Mouse (Mus musculus) ovary, postnatal 36 days (tissue): Measurements from ENCODE around the gene Agt.

Experiments
- DNase-seq: peaks from one replicate; pipeline ENCODE4 v3.0.0; 2022; ENCODE audit warnings: low spot score, mixed read lengths

The Agt gene

DNA sequence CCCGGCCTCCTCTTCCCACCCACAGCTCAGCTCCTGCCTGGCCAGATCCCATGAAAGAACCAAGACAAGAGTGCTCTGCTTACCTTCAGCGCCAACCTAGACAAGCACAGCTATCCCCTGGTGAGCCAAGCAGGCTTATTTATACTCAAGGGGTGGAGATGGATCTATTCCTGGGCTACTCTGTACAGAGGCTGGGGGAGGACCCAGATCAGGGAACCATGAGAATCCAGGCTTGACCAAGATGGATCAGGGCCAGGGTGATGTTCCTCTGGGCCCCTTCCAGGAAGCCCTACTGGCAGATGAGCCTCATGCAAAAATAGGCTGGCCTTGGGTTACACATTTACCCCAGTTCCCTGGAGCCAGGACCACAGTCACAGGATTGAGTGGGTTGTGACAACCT lies at the start of gene Agt:
Agt (minus strand) TSS at position 114 of the 400 bp plus-strand sequence.
- DNase-seq, result peak; percentile 73

DNA sequence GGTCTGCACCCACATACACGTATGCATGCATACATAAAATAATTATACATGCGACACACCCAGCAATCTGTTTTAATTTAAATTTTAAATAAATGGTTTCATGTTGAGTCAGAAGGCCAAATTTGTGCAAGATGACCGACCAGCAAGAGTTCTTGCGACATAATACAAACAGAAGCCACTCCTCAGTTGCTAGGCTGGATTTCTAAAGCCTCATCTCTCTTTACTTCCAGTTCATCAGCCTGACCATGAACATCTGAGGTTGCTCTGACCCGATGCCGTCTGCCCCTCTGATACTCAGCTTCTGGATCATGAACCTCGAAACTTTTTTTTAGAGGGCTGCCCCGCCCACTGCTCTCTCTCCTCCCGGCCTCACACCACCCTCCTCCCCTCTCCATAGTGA lies 48.7 kb upstream of the Agt start:
- peak; percentile 28 for DNase-seq

- DNase-seq, result peak; percentile 70
Observed at GRCm38 (mm10) chr8:124617266-124617869, 47.9 kb upstream of the Agt start.

DNA sequence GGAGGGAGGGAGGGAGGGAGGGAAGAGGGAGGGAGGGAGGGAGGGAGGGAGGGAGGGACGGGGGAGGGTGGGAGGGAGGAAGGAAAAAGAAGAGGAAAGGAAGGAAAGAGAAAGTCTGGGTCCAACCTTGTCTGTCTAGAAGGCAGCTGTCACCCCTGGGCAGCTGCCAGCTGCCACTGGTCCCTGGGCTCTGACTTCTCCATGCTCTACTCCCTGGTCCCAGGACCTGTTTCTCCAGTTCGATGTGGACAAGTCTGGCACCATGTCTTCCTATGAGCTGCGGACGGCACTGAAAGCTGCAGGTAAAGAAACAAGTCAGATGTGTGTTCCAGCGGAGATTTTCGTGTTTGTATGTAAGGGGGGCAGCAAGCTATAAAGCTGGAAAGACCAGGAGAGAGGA lies 44.8 kb upstream of the Agt start:
- no peak for DNase-seq

DNA sequence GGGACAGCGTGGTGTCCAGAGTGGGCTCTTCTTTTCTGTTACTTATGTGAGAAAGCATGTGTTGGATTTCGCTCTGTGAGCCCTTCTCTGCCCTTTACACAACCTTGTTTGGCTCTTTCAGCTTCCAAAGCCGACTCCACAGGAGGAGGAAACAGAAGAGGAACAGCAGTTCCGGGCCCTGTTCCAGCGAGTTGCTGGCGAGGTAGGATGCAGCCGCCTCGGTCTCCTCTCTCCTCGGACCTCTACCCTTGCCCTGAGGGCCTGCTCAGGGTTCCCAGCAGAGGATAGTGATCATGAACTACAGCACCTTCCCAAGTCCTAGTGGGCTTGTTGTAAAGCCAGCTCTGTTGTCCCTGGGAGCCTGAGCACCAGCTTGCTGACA lies 39.5 kb upstream of the Agt start:
- DNase-seq, result no peak

- DNase-seq, result no peak
Observed at GRCm38 (mm10) chr8:124608239-124608971, 38.9 kb upstream of the Agt start.

GRCm38 (mm10) chr8:124604066-124604465 lies 34.6 kb upstream of the Agt start:
- no peak for DNase-seq

DNA sequence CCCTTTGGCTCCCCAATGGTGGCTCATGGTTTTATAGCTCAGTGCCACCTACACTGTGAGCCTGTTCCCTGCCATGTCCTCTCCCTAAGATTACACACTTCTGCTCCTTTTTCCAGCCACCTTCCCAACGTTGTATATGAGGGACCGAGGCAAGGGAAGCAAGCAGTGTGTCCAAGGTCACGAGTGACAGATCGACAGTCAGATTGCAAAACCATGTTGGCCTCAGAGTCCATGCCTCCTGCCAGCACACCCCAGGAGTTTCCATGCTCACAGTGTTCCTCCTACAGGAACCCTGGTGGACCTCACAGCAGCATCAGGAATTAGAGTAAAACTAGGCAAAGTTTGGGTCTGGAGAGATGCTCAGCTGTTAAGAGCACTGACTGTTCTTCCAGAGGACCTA lies 19.9 kb upstream of the Agt start:
- DNase-seq, result no peak

- DNase-seq, result no peak
Observed at GRCm38 (mm10) chr8:124586556-124586955, 17.1 kb upstream of the Agt start.

- no peak for DNase-seq
Observed at GRCm38 (mm10) chr8:124585718-124586425, 16.4 kb upstream of the Agt start.

DNA sequence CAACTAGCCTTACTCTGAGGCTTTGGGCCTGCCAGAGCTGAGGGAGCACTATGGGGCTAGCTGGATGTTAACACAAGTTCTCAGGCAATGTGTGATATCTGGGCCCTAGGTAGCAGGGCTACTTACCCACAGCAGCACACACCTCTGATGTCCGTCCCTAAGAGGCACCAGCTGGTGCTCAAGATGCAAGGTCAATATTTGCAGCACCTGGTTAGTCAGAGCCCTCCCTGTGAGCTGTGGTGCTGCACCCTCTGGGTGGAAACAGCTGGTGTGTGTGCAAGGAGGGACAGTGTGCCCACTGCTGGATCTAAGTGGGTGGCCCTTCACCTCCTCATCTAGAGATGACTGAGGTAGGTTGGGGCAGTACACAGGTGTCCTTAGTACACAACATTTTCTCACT lies 7.2 kb upstream of the Agt start:
- DNase-seq, result no peak

DNA sequence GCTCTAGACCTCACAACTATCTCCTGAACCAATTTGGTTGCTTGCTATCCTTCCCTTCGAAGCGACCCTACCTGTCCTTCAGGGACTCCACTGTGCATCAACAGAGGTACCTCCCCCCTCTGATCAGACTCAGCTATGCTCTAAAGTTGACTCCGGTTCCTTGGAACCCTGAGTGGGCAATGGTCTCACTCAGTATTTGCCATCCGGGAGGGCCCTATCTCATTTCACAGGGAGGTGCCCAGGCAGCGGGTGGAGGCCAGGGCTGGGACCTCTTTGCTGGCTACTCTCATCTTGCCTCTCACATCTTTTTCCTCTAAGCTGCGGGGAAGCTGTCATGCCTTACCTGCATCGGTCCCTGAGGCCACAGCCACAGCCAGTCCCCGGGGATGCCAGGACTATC lies 6.3 kb upstream of the Agt start, which contains the start of gene Capn9:
Capn9 (plus strand) TSS at position 301 of the 400 bp plus-strand sequence.
- no peak for DNase-seq

GRCm38 (mm10) chr8:124573552-124574340 lies 4.2 kb upstream of the Agt start:
- DNase-seq, result peak; percentile 88

DNA sequence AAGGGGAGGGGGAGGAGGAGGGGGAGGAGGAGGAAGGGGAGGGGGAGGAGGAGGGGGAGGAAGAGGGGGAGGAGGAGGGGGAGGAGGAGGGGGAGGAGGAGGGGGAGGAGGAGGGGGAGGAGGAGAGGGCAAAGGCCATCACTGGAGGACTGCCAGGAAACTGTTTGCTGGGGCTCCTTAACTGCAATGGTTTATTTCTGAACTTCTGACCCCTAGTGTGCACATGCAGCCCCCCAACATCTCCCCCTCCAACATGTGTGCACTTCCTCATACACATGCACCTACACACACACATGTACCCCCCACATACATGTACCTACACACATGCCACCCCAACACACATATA lies 2.9 kb upstream of the Agt start:
- no peak for DNase-seq

DNA sequence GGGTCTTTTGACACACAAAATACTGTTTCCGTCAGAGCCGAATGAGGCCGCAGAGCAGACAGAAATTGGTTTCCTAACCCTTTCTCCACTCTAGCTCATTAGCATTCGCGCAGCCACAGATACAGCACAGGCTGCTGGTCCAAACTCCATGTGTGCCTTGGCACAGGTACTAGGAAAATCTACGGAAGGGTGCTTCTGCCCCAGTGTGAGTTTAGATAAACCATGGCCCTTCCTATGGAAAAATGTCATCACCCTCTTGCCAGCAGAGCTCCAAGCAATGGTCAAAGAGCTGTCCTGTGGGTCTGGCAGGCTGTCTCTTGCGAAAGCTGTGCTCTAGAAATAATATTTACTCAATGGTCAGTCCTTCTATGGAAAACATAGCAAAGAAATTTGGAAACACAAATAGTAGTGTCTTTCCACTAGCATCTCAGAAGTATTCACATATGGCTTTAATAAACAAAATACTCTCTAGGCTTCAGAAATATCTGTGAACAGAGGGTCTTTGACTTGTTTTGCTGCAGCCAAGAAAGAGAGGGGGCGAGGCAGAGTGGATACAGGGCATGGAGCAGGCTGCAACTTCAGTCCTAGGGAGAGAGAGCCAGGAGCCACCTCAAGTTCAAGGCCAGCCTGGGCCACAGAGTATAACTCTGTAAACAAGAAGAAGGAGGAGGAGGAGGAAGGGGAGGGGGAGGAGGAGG lies 2.4 kb upstream of the Agt start:
- DNase-seq, result no peak

GRCm38 (mm10) chr8:124569100-124569499 lies 406 bp downstream of the Agt start:
- no peak for DNase-seq

DNA sequence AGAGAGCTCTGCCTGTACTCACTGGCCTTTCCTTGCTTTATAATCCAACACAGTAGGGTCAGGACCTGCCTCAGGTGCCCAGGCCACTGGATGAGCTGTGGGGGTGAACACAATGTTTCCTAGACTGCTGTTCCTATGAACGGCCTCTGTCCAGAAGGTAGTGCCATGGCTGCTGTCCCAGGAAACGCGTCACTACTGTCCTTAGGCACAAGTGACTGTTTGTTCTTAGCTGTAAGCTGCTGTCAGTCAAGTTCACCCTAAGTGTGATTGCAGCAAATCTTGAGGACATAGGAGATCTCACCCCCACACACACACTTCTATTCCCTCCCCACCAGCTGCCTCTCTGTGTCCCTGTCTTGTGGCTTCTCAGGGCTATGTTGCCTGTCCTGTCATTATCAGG lies 1.9 kb downstream of the Agt start:
- DNase-seq, result no peak

DNA sequence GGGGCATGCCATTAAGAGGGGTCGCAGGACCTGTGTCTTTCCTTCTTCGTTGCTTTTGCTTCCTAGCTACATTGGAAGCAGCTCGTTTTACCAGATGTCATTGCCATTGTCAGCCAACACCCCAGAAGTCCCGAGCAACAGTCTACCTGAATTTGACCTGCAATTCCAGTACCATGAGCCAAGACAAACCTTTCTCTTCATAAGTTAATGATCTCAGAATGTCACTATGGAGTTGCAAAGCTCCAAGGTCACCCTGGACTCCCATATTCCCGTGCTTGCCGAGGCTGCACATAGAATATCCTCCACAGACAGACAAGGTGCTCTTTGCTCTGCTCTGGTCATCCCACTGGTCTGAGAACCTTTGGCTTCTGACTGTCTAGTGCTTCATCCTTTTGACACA lies 2.4 kb downstream of the Agt start:
- no peak for DNase-seq

DNA sequence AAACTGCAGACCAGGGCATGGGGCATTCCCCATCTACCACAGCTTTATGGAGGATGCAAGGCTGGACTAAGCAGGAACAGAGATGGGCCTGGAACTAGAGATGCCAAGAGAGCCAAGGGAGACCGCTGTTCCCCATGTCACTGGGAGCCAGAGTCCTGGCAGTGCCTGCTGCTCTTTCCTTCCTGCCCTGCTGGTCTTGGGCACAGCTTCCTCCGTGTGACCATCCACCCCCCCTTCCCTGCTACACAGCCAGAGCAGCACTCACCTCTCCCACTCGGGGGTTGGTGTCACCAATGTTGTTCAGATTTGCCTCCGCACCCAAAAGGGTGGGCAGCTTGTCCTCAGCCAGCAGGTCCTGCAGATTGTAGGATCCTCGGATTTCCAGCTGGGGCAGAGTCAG lies 12.0 kb downstream of the Agt start:
- DNase-seq, result no peak

DNA sequence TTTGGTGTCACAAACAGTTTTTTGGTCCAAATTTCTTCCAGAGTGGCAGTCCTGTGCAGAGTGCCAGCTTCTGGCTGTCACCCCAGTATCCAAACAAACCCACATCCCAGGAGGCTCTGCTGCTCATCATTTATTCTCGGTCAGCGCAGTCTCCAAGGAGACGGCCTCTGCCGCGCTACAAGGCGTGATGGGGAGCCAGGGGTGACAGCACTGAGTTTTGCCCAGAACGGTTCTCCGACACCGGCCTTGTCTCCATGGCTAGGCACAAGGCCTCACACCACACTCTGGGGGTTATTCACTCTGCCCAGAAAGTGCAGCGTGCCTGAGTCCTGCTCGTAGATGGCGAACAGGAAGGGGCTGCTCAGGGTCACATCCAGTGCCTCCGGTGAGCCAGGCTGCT lies 12.8 kb downstream of the Agt start:
- no peak for DNase-seq

GRCm38 (mm10) chr8:124556164-124556563 lies 13.3 kb downstream of the Agt start:
- DNase-seq, result no peak
